In the genomic region with DNA sequence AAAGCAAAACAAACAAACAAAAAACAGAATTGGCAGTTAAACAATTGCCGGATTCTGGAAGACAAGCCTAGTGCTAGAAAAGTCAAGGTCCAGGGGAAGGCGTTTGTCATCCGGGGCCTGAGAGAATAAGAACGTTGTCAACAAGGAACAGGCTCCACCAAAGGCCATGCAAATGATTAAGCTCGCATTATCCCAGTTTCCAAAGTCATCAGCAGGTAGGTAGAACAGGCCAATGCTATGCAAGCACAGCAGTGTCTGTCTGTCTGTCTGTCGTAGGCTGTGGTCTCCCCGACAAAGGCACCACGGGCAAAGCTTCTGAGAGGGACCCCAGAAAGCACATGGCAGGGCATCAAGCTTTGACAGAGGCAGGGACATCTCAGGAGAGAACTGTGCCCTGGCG, we compare ENCODE assay signal across 18 mouse cellular contexts. TPM values are rescaled to one million over a fixed set of nuclear protein-coding genes. Genes with fewer than 3 reads are reported as not detected.
"Had no signal": no experiment of that assay in that cellular context is flagged by ENCODE, and none has a peak within 500 bp of the region (broad histone marks: within the 10 kb centered on the region; RNA-seq: fewer than 3 reads in every experiment).

No protein-coding gene starts in this region.

- ATAC-seq: liver, postnatal 0 days; lung, postnatal 0 days had no signal

- H3K9ac ChIP-seq: liver, postnatal 0 days; lung, embryonic 15.5 days; midbrain, embryonic 12.5 days; midbrain, embryonic 15.5 days; neural tube, embryonic 12.5 days; stomach, embryonic 15.5 days had no signal

- H3K36me3 ChIP-seq: lung, embryonic 15.5 days; midbrain, embryonic 12.5 days; midbrain, embryonic 15.5 days; neural tube, embryonic 12.5 days; stomach, embryonic 15.5 days had no signal

- H3K9me3 ChIP-seq: lung, embryonic 15.5 days; megakaryocyte, embryonic 14.5 days; midbrain, embryonic 15.5 days; neural tube, embryonic 12.5 days; stomach, embryonic 15.5 days had no signal

- DNase-seq: liver, postnatal 0 days; lung, adult 2 months; lung, postnatal 14 days; lung, postnatal 36 days; right cerebral cortex, postnatal 14 days; thymus, adult 2 months; thymus, postnatal 25 days; thymus, postnatal 4 days had no signal

- H3K4me3 ChIP-seq: lung, embryonic 15.5 days; megakaryocyte, embryonic 14.5 days; midbrain, embryonic 12.5 days; midbrain, embryonic 15.5 days; neural tube, embryonic 12.5 days; stomach, embryonic 15.5 days had no signal

- H3K4me1 ChIP-seq: lung, embryonic 15.5 days; megakaryocyte, embryonic 14.5 days; stomach, embryonic 15.5 days had no signal

- H3K27me3 ChIP-seq: lung, embryonic 15.5 days; midbrain, embryonic 15.5 days; neural tube, embryonic 12.5 days; stomach, embryonic 15.5 days had no signal

- H3K4me2 ChIP-seq: lung, embryonic 15.5 days; midbrain, embryonic 12.5 days; midbrain, embryonic 15.5 days; neural tube, embryonic 12.5 days; stomach, embryonic 15.5 days had no signal

- H3K27ac ChIP-seq: lung, embryonic 15.5 days; macrophage; midbrain, embryonic 12.5 days; midbrain, embryonic 15.5 days; neural tube, embryonic 12.5 days; stomach, embryonic 15.5 days; stomach, postnatal 0 days had no signal

RNA-seq across cellular contexts. Expression of a gene that starts 9.1 kb away (rescaled TPM):
- polyA plus RNA-seq: macrophage; testis, adult 2 months had no signal
